Mouse (Mus musculus): Measurements from ENCODE around the gene Prm1.

Gene Prm1

GRCm38 (mm10) chr16:10782377-10783151 is 23.1 kb downstream of the Prm1 start:
- no peak for DNase-seq (ENCODE audit: low spot score in 2 of 2)

- DNase-seq (ENCODE audit: low spot score in 2 of 2) = no peak
These were observed 23.7 kb downstream of the Prm1 start for GRCm38 (mm10) chr16:10781862-10782371.

GRCm38 (mm10) chr16:10780631-10781120 is 25.0 kb downstream of the Prm1 start:
- no peak for DNase-seq (ENCODE audit: low spot score in 2 of 2)

- DNase-seq (ENCODE audit: low spot score in 2 of 2) = no peak
These were observed 28.0 kb downstream of the Prm1 start for GRCm38 (mm10) chr16:10777579-10778160.

- no peak for DNase-seq (ENCODE audit: low spot score in 2 of 2)
These were observed 29.3 kb downstream of the Prm1 start for GRCm38 (mm10) chr16:10776322-10776721.

GRCm38 (mm10) chr16:10774726-10775125 is 30.9 kb downstream of the Prm1 start:
- no peak for DNase-seq (ENCODE audit: low spot score in 2 of 2)

- DNase-seq (ENCODE audit: low spot score in 2 of 2) = no peak
These were observed 32.1 kb downstream of the Prm1 start for GRCm38 (mm10) chr16:10773543-10773942.

GRCm38 (mm10) chr16:10771769-10772510 is 33.7 kb downstream of the Prm1 start:
- no peak for DNase-seq (ENCODE audit: low spot score in 2 of 2)

GRCm38 (mm10) chr16:10770531-10771325 is 34.9 kb downstream of the Prm1 start:
- no peak for DNase-seq (ENCODE audit: low spot score in 2 of 2)

GRCm38 (mm10) chr16:10769661-10770060 is 36.0 kb downstream of the Prm1 start:
- DNase-seq (ENCODE audit: low spot score in 2 of 2) = no peak

- no peak for DNase-seq (ENCODE audit: low spot score in 2 of 2)
These were observed 36.8 kb downstream of the Prm1 start for GRCm38 (mm10) chr16:10768821-10769220.

GRCm38 (mm10) chr16:10767158-10767557 is 38.5 kb downstream of the Prm1 start:
- DNase-seq (ENCODE audit: low spot score in 2 of 2) = peak; percentile 47

GRCm38 (mm10) chr16:10764323-10764722 is 41.3 kb downstream of the Prm1 start:
- no peak for DNase-seq (ENCODE audit: low spot score in 2 of 2)

GRCm38 (mm10) chr16:10763540-10764264 is 41.9 kb downstream of the Prm1 start:
- DNase-seq (ENCODE audit: low spot score in 2 of 2) = no peak

GRCm38 (mm10) chr16:10762569-10763180 is 43.0 kb downstream of the Prm1 start:
- no peak for DNase-seq (ENCODE audit: low spot score in 2 of 2)

GRCm38 (mm10) chr16:10761182-10761581 is 44.5 kb downstream of the Prm1 start:
- DNase-seq (ENCODE audit: low spot score in 2 of 2) = no peak

GRCm38 (mm10) chr16:10756168-10756567 is 49.5 kb downstream of the Prm1 start:
- DNase-seq (ENCODE audit: low spot score in 2 of 2) = no peak

- peak; percentile 34 to 62 for DNase-seq (ENCODE audit: low spot score in 2 of 2)
These were observed 50.9 kb downstream of the Prm1 start for GRCm38 (mm10) chr16:10754521-10755296.

GRCm38 (mm10) chr16:10749824-10750223 is 55.8 kb downstream of the Prm1 start:
- DNase-seq (ENCODE audit: low spot score in 2 of 2) = no peak

- no peak for DNase-seq (ENCODE audit: low spot score in 2 of 2)
These were observed 56.4 kb downstream of the Prm1 start for GRCm38 (mm10) chr16:10749226-10749625.
